Mouse (Mus musculus): ENCODE data around the gene Lamp5. TPM values are rescaled to one million over a fixed set of nuclear protein-coding genes. Genes with fewer than 3 reads are reported as not detected.

The Lamp5 gene
- 0.30 and 0.70 TPM in 2 replicates for polyA plus RNA-seq (2014; fragmentation: Nextera tagmentation; extraction: Ambion mirVana)

- no peak for ATAC-seq (replicated peaks; ENCODE audit: insufficient number of reproducible peaks, low FRiP score, low TSS enrichment)
Measured at GRCm38 (mm10) chr2:136051688-136052289, at the start of gene Lamp5. TSS of gene Lamp5 (plus strand) at chr2:136052239.

DNA sequence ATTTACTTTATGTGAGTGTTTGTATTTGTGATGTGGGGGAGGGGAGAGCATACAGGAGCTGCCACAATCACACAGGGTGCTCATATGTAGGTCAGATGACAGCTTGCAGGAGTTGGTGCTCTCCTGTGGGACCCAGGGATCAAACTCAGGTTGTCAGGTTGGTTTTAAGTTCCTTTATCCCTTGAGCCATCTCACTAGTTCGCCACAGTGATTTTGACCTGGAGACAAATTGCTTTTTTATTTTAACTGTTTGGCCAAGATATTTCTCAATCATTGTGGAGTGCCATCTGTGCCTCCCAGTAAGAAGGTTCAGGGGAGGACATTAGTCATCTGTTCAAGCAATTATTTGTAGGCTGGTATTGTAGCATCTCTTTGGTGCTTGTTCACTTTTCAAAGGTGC, 48.2 kb upstream of the Lamp5 start:
- no peak overlapping the region for H3K4me2 ChIP-seq
- H3K9ac ChIP-seq (ENCODE audit: low read depth, low read length), result no peak overlapping the region
- no peak overlapping the region for H3K27ac ChIP-seq (ENCODE audit: low read depth, low read length)
- 78% methylated on average over 1 of the region's 1 CpGs for WGBS (ENCODE audit: insufficient replicate concordance)
- no peaks in the 10 kb centered on the region for H3K4me1 ChIP-seq (ENCODE audit: control insufficient read depth, insufficient read depth, low read length)
- H3K36me3 ChIP-seq (ENCODE audit: control insufficient read depth, insufficient read depth, low read length), result peaks cover 3% of the 10 kb centered on the region; the same call in 1 of the 2 replicates
- no peaks in the 10 kb centered on the region for H3K27me3 ChIP-seq (ENCODE audit: control insufficient read depth, insufficient read depth, low read length)
- H3K4me3 ChIP-seq (ENCODE audit: low read depth, low read length), result no peak overlapping the region
- ATAC-seq (replicated peaks; ENCODE audit: insufficient number of reproducible peaks, low FRiP score, low TSS enrichment), result no peak
- no peaks in the 10 kb centered on the region for H3K9me3 ChIP-seq (replicated peaks; ENCODE audit: control insufficient read depth, low read length)

More at GRCm38 (mm10) chr2:136051688-136052289, at the start of gene Lamp5:
- Histone ChIP-seq H3K4me3 (ENCODE audit: low read depth, low read length) (peak within 1 kb of the TSS; percentile 22; the same call in 1 of the 2 replicates), H3K27me3 (ENCODE audit: control insufficient read depth, insufficient read depth, low read length) (peaks cover 19% of the 10 kb centered on the region), H3K36me3 (ENCODE audit: control insufficient read depth, insufficient read depth, low read length) (no peaks in the 10 kb centered on the region), H3K4me1 (ENCODE audit: control insufficient read depth, insufficient read depth, low read length) (no peaks in the 10 kb centered on the region; the same call in 1 of the 2 replicates), H3K9me3 (replicated peaks; ENCODE audit: control insufficient read depth, low read length) (no peaks in the 10 kb centered on the region), H3K27ac (ENCODE audit: low read depth, low read length) (no peak within 1 kb of the TSS), H3K4me2 (peak within 1 kb of the TSS; percentile 60), H3K9ac (ENCODE audit: low read depth, low read length) (no peak within 1 kb of the TSS)
- 7% methylated on average over 8 of the region's 8 CpGs for WGBS (ENCODE audit: insufficient replicate concordance)

- Histone ChIP-seq H3K9ac (ENCODE audit: low read depth, low read length) (no peak overlapping the region), H3K4me1 (ENCODE audit: control insufficient read depth, insufficient read depth, low read length) (no peaks in the 10 kb centered on the region), H3K27ac (ENCODE audit: low read depth, low read length) (no peak overlapping the region), H3K4me3 (ENCODE audit: low read depth, low read length) (no peak overlapping the region), H3K27me3 (ENCODE audit: control insufficient read depth, insufficient read depth, low read length) (no peaks in the 10 kb centered on the region), H3K9me3 (replicated peaks; ENCODE audit: control insufficient read depth, low read length) (no peaks in the 10 kb centered on the region), H3K4me2 (no peak overlapping the region), H3K36me3 (ENCODE audit: control insufficient read depth, insufficient read depth, low read length) (peaks cover 4% of the 10 kb centered on the region; the same call in 1 of the 2 replicates)
- ATAC-seq (replicated peaks; ENCODE audit: insufficient number of reproducible peaks, low FRiP score, low TSS enrichment), result no peak
- WGBS (ENCODE audit: insufficient replicate concordance), result 87% methylated on average over 5 of the region's 5 CpGs
Measured at GRCm38 (mm10) chr2:136006280-136006679, 45.8 kb upstream of the Lamp5 start.

DNA sequence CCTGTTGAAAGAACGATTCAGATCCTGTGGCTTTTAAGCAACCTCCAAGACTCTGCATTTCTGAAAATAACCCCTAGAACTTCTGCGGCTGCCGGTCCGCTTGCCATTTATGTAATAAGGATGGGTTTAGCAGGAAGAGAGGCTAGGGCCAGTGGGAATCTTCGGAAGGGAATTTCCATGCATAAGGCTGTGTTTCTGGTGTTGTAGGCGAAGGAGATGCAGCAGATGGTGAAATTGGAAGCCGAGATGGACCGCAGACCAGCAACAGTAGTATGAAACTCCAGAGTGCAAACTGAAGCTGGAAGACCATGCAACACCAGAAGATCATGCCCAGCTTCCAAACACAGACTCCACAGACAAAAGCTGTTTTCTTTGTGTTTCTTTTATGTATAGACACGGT, 39.3 kb upstream of the Lamp5 start:
- no peak overlapping the region for H3K4me3 ChIP-seq (ENCODE audit: low read depth, low read length)
- WGBS (ENCODE audit: insufficient replicate concordance), result 88% methylated on average over 9 of the region's 9 CpGs

DNA sequence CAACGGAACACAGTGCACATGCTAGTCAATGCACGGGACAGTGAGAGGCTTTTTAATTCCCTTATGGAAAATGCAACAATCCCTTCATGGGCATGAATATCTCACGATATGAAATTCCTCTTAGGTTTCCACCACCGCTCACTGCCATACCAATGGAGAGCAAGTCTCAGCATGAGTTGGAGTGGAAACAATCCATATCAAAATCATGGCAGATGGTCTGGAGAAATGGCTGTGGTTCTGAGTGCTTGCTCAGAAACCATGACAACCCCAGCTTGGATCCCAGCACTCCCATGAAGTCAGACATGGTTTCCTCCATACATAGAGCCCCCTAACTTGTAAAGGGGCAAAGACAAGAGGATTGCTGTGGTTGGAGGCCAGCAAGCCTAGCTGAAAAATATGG, 3.6 kb upstream of the Lamp5 start:
- Histone ChIP-seq H3K4me2 (no peak overlapping the region), H3K9me3 (replicated peaks; ENCODE audit: control insufficient read depth, low read length) (no peaks in the 10 kb centered on the region), H3K27ac (ENCODE audit: low read depth, low read length) (no peak overlapping the region)

More for the DNA sequence above, 39.3 kb upstream of the Lamp5 start:
- H3K36me3 ChIP-seq (ENCODE audit: control insufficient read depth, insufficient read depth, low read length), result 0 out of 2 replicates have a peak, but pooled peaks cover 2% of the 10 kb centered on the region
- H3K4me2 ChIP-seq, result no peak overlapping the region
- H3K27ac ChIP-seq (ENCODE audit: low read depth, low read length), result no peak overlapping the region
- H3K27me3 ChIP-seq (ENCODE audit: control insufficient read depth, insufficient read depth, low read length), result no peaks in the 10 kb centered on the region
- H3K4me1 ChIP-seq (ENCODE audit: control insufficient read depth, insufficient read depth, low read length), result no peaks in the 10 kb centered on the region
- H3K9me3 ChIP-seq (replicated peaks; ENCODE audit: control insufficient read depth, low read length), result no peaks in the 10 kb centered on the region
- no peak for ATAC-seq (replicated peaks; ENCODE audit: insufficient number of reproducible peaks, low FRiP score, low TSS enrichment)
- no peak overlapping the region for H3K9ac ChIP-seq (ENCODE audit: low read depth, low read length)

DNA sequence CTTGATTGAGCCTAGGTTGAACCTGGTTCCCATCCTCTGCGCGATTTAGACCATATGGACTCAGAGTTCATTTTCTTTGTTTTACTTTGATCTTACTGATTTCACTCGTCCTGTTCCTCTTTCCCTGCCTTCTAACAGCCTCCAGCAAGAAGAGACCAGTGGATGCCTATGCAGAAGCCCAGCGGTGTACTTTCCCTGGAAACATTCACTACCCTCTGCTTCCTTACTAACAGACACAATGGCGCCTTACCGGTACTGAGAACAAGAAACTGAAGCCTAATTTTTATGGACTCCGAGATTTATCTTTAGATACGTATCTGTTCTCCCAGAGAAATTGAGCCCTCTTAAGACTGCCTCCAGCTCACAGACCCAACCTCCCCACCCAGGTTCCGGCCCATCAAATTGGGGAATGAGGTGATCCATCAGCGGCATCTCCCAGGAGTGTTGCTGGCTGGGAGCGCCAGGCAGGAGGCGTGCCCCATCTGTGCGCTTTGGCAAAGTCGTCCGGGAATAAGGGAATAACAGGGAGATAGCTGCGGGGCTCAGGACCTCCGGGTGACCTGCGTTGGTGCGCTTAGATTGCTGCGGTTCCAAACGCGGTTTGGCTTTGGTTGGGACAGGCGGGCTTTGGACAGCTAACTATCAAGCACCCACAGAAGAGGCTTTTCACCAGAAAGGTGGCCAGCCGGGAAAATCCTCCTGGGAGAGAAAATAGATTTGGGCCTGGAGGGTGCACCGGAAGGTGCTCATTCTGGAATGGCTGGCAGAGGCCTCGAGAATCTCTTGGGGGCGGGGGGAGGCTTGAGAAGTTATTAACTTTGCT, 1.0 kb upstream of the Lamp5 start:
- no peak overlapping the region for H3K9ac ChIP-seq (ENCODE audit: low read depth, low read length)
- no peak for ATAC-seq (replicated peaks; ENCODE audit: insufficient number of reproducible peaks, low FRiP score, low TSS enrichment)
- H3K9me3 ChIP-seq (replicated peaks; ENCODE audit: control insufficient read depth, low read length), result no peaks in the 10 kb centered on the region
- no peaks in the 10 kb centered on the region; the same call in 1 of the 2 replicates for H3K4me1 ChIP-seq (ENCODE audit: control insufficient read depth, insufficient read depth, low read length)
- H3K4me3 ChIP-seq (ENCODE audit: low read depth, low read length), result peak overlapping the region; percentile 22; the same call in 1 of the 2 replicates
- H3K27ac ChIP-seq (ENCODE audit: low read depth, low read length), result no peak overlapping the region
- peak overlapping the region; percentile 60 for H3K4me2 ChIP-seq
- peaks cover 19% of the 10 kb centered on the region for H3K27me3 ChIP-seq (ENCODE audit: control insufficient read depth, insufficient read depth, low read length)
- 20% methylated on average over 27 of the region's 27 CpGs for WGBS (ENCODE audit: insufficient replicate concordance)
- H3K36me3 ChIP-seq (ENCODE audit: control insufficient read depth, insufficient read depth, low read length), result no peaks in the 10 kb centered on the region

More for the DNA sequence above, 3.6 kb upstream of the Lamp5 start:
- H3K9ac ChIP-seq (ENCODE audit: low read depth, low read length), result no peak overlapping the region
- no peaks in the 10 kb centered on the region for H3K36me3 ChIP-seq (ENCODE audit: control insufficient read depth, insufficient read depth, low read length)
- H3K4me3 ChIP-seq (ENCODE audit: low read depth, low read length), result no peak overlapping the region
- H3K4me1 ChIP-seq (ENCODE audit: control insufficient read depth, insufficient read depth, low read length), result no peaks in the 10 kb centered on the region; the same call in 1 of the 2 replicates
- 84% methylated on average over 4 of the region's 4 CpGs for WGBS (ENCODE audit: insufficient replicate concordance)
- peaks cover 17% of the 10 kb centered on the region for H3K27me3 ChIP-seq (ENCODE audit: control insufficient read depth, insufficient read depth, low read length)
- no peak for ATAC-seq (replicated peaks; ENCODE audit: insufficient number of reproducible peaks, low FRiP score, low TSS enrichment)

DNA sequence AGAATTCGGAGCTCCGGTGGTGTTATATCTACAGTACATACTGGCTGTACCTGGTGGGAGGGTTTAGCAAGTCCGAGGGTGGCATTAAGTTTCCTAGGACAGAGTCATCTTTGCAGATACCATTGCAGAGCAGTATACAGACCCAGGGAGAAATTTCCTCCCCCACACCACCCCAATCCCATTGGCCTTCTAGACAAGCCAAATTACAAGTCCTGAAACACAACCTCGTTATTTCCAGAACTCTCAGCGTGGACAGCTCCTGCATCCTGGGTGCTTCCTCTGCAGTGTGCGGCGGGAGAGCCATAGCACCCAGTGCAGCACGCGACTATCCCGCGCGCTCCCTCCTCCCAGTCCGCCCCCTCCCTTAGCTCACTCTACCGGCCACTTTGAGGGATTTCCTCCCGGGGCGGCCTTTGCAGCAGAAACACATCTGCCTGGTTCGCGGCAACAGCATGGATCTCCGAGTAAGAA, 5.9 kb downstream of the Lamp5 start:
- 4% methylated on average over 19 of the region's 19 CpGs for WGBS (ENCODE audit: insufficient replicate concordance)
- no peaks in the 10 kb centered on the region for H3K9me3 ChIP-seq (replicated peaks; ENCODE audit: control insufficient read depth, low read length)
- peaks cover 43% of the 10 kb centered on the region for H3K27me3 ChIP-seq (ENCODE audit: control insufficient read depth, insufficient read depth, low read length)
- H3K27ac ChIP-seq (ENCODE audit: low read depth, low read length), result no peak overlapping the region
- peak overlapping the region; percentile 6; the same call in 1 of the 2 replicates for H3K4me3 ChIP-seq (ENCODE audit: low read depth, low read length)
- H3K4me1 ChIP-seq (ENCODE audit: control insufficient read depth, insufficient read depth, low read length), result peaks cover 3% of the 10 kb centered on the region
- no peaks in the 10 kb centered on the region for H3K36me3 ChIP-seq (ENCODE audit: control insufficient read depth, insufficient read depth, low read length)
- ATAC-seq (replicated peaks; ENCODE audit: insufficient number of reproducible peaks, low FRiP score, low TSS enrichment), result no peak; the same call in 1 of the 2 replicates
- no peak overlapping the region for H3K9ac ChIP-seq (ENCODE audit: low read depth, low read length)
- peak overlapping the region; percentile 54 for H3K4me2 ChIP-seq

- Histone ChIP-seq H3K36me3 (ENCODE audit: control insufficient read depth, insufficient read depth, low read length) (no peaks in the 10 kb centered on the region), H3K27me3 (ENCODE audit: control insufficient read depth, insufficient read depth, low read length) (peaks cover 43% of the 10 kb centered on the region), H3K9ac (ENCODE audit: low read depth, low read length) (no peak overlapping the region), H3K4me1 (ENCODE audit: control insufficient read depth, insufficient read depth, low read length) (peaks cover 3% of the 10 kb centered on the region), H3K9me3 (replicated peaks; ENCODE audit: control insufficient read depth, low read length) (no peaks in the 10 kb centered on the region), H3K27ac (ENCODE audit: low read depth, low read length) (no peak overlapping the region), H3K4me2 (peak overlapping the region; percentile 54), H3K4me3 (ENCODE audit: low read depth, low read length) (peak overlapping the region; percentile 6; the same call in 1 of the 2 replicates)
- 7% methylated on average over 7 of the region's 7 CpGs for WGBS (ENCODE audit: insufficient replicate concordance)
- no peak; the same call in 1 of the 2 replicates for ATAC-seq (replicated peaks; ENCODE audit: insufficient number of reproducible peaks, low FRiP score, low TSS enrichment)
Measured at GRCm38 (mm10) chr2:136058398-136058797, 6.4 kb downstream of the Lamp5 start.

Measured in heart, embryonic 11.5 days (tissue).